Mouse (Mus musculus): ENCODE results near the gene Camta2. TPM values are rescaled to one million over a fixed set of nuclear protein-coding genes. Genes with fewer than 3 reads are reported as not detected.

Camta2 gene
- polyA plus RNA-seq, 1 experiment from 2014 or later, result 4.4 TPM

DNA sequence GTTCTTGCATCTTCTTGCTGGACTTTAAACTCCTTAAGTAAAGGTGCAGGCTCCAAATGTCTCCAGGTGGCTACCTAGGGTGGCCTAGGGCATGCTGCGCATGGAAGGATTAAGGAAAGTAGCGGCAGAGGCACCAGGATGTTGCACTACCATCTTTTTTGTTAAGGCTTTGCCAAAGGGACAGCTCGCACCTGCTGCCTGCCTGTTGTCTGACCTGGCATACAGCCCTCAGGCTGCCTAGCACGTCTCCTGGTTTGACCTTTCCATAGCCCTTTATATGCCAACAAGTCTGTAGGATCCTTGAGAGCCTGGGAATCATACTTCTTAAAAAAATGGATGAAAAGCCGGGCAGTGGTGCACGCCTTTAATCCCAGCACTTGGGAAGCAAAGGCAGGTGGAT, 44.9 kb downstream of the Camta2 start:
- ATAC-seq (replicated peaks; ENCODE audit: insufficient number of reproducible peaks, low FRiP score, low TSS enrichment, low read depth) (no peak), DNase-seq (ENCODE audit: low spot score) (no peak)
- Histone ChIP-seq H3K9me3 (replicated peaks; ENCODE audit: control insufficient read depth, low read length) (no peaks in the 10 kb centered on the region), H3K36me3 (replicated peaks; ENCODE audit: control insufficient read depth, insufficient read depth, low read depth, low read length) (no peaks in the 10 kb centered on the region; the same call in none of the 2 replicates), H3K4me3 (ENCODE audit: low read depth, low read length) (no peak overlapping the region), H3K4me2 (ENCODE audit: low read depth, low read length) (no peak overlapping the region), H3K4me1 (ENCODE audit: control insufficient read depth, insufficient read depth, low read length) (peaks cover 2% of the 10 kb centered on the region; the same call in 1 of the 2 replicates), H3K9ac (replicated peaks; ENCODE audit: low read length) (no peak overlapping the region), H3K27me3 (ENCODE audit: control insufficient read depth, insufficient read depth, low read length) (no peaks in the 10 kb centered on the region), H3K27ac (replicated peaks; ENCODE audit: low read depth, low read length) (no peak overlapping the region)
- WGBS, result 95% methylated on average over 6 of the region's 6 CpGs

DNA sequence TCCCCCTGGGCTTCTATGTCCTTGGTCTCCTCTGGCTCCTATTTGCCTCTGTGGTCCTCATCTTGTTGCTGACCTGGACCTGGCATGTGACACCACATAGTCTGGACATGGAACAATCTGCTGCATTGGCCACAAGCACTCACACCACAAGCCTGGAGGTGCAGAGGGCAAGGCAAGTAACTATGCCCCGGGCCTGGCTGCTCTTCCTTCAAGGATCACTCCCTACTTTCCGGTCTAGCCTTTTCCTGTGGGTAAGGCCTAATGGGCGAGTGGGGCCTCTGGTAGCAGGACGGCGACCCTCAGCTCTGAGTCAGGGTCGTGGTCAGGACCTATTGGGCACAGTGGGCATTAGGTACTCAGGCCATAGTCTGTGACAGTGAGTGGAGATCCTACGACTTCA, 46.7 kb downstream of the Camta2 start:
- 79% methylated on average over 7 of the region's 7 CpGs for WGBS
- no peaks in the 10 kb centered on the region; the same call in 1 of the 2 replicates for H3K4me1 ChIP-seq (ENCODE audit: control insufficient read depth, insufficient read depth, low read length)

DNA sequence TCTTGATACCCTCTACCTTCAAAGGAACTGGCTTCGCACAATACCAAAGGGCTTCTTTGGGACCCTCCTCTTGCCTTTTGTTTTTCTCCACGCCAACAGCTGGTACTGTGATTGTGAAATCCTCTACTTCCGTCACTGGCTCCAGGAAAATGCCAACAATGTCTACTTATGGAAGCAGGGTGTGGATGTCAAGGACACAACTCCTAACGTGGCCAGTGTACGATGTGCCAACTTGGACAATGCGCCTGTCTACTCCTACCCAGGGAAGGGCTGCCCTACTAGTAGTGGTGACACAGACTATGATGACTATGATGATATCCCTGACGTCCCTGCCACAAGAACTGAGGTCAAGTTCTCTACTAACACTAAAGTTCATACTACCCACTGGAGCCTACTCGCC, 47.9 kb downstream of the Camta2 start:
- H3K4me1 ChIP-seq (ENCODE audit: control insufficient read depth, insufficient read depth, low read length), result no peaks in the 10 kb centered on the region
- no peaks in the 10 kb centered on the region for H3K27me3 ChIP-seq (ENCODE audit: control insufficient read depth, insufficient read depth, low read length)
- no peak overlapping the region for H3K9ac ChIP-seq (replicated peaks; ENCODE audit: low read length)
- no peaks in the 10 kb centered on the region for H3K9me3 ChIP-seq (replicated peaks; ENCODE audit: control insufficient read depth, low read length)
- ATAC-seq (replicated peaks; ENCODE audit: insufficient number of reproducible peaks, low FRiP score, low TSS enrichment, low read depth) (no peak), DNase-seq (ENCODE audit: low spot score) (no peak)
- no peak overlapping the region for H3K27ac ChIP-seq (replicated peaks; ENCODE audit: low read depth, low read length)
- no peak overlapping the region for H3K4me3 ChIP-seq (ENCODE audit: low read depth, low read length)
- no peaks in the 10 kb centered on the region; the same call in none of the 2 replicates for H3K36me3 ChIP-seq (replicated peaks; ENCODE audit: control insufficient read depth, insufficient read depth, low read depth, low read length)
- 87% methylated on average over 8 of the region's 8 CpGs for WGBS
- H3K4me2 ChIP-seq (ENCODE audit: low read depth, low read length), result no peak overlapping the region

More for the DNA sequence above, 46.7 kb downstream of the Camta2 start:
- no peak overlapping the region for H3K4me2 ChIP-seq (ENCODE audit: low read depth, low read length)
- ATAC-seq (replicated peaks; ENCODE audit: insufficient number of reproducible peaks, low FRiP score, low TSS enrichment, low read depth), result no peak
- no peak overlapping the region for H3K9ac ChIP-seq (replicated peaks; ENCODE audit: low read length)
- no peaks in the 10 kb centered on the region for H3K9me3 ChIP-seq (replicated peaks; ENCODE audit: control insufficient read depth, low read length)
- no peaks in the 10 kb centered on the region; the same call in none of the 2 replicates for H3K36me3 ChIP-seq (replicated peaks; ENCODE audit: control insufficient read depth, insufficient read depth, low read depth, low read length)
- H3K27me3 ChIP-seq (ENCODE audit: control insufficient read depth, insufficient read depth, low read length), result no peaks in the 10 kb centered on the region
- H3K4me3 ChIP-seq (ENCODE audit: low read depth, low read length), result no peak overlapping the region
- no peak overlapping the region for H3K27ac ChIP-seq (replicated peaks; ENCODE audit: low read depth, low read length)
- DNase-seq (ENCODE audit: low spot score), result no peak

DNA sequence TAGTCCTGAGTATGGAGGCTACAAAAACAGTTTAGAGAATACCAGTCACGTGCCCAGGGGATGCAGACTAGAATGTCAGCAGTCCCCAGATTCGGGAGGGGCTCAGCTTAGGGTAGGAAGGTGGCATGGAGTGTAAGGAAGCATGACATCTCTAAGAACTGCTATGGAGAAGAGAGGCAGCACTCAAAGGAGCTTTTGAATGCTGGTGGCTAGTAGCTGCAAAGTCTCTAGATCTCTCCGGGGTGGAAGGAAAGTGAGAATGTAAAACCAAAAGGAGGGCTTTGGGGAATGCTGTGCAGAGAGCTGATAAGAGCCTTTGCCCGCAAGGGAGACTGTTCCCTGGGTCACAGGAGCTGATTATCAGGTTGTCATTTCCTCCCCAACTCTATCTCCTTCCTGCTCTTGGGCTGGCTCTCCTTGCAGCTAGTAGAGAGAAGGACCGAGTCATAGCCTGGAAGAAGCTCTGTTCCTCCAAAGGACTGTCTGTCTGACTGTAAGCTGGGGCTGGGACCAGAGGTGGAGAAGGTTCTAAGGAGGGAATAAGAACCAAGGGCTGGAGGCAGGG, 49.1 kb downstream of the Camta2 start, which contains the start of gene Gp1ba:
Gene Gp1ba, plus strand, starts transcription at position 409 of the 565 bp plus-strand sequence.
- ATAC-seq (replicated peaks; ENCODE audit: insufficient number of reproducible peaks, low FRiP score, low TSS enrichment, low read depth), result no peak
- no peak within 1 kb of the TSS for H3K27ac ChIP-seq (replicated peaks; ENCODE audit: low read depth, low read length)

DNA sequence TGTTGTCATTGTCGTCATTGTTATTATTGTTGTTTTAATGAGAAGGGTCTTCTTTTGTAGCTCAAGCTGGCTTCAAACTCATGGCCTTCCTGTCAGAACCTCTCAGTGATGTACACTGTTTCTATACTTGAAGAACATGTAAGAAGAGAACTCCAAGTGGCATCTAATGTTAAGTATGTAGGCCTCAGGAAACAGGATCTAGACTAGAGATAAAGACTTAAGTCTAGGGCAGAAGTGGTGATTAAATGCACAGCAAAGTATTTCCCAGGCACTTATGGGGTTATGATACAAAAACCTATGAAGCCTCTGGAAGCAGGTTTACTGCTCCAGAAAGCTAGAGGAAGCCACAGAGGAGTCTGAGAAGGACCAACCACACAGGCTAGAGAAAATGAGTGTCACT, 49.6 kb downstream of the Camta2 start:
- Histone ChIP-seq H3K9ac (replicated peaks; ENCODE audit: low read length) (no peak overlapping the region), H3K4me1 (ENCODE audit: control insufficient read depth, insufficient read depth, low read length) (no peaks in the 10 kb centered on the region), H3K9me3 (replicated peaks; ENCODE audit: control insufficient read depth, low read length) (no peaks in the 10 kb centered on the region), H3K36me3 (replicated peaks; ENCODE audit: control insufficient read depth, insufficient read depth, low read depth, low read length) (no peaks in the 10 kb centered on the region), H3K27me3 (ENCODE audit: control insufficient read depth, insufficient read depth, low read length) (no peaks in the 10 kb centered on the region), H3K4me2 (ENCODE audit: low read depth, low read length) (no peak overlapping the region), H3K4me3 (ENCODE audit: low read depth, low read length) (no peak overlapping the region), H3K27ac (replicated peaks; ENCODE audit: low read depth, low read length) (no peak overlapping the region)
- DNase-seq (ENCODE audit: low spot score) (no peak), ATAC-seq (replicated peaks; ENCODE audit: insufficient number of reproducible peaks, low FRiP score, low TSS enrichment, low read depth) (no peak)
- 88% methylated on average over 1 of the region's 1 CpGs for WGBS

More for the DNA sequence above, 49.1 kb downstream of the Camta2 start, which contains the start of gene Gp1ba:
- H3K4me1 ChIP-seq (ENCODE audit: control insufficient read depth, insufficient read depth, low read length), result no peaks in the 10 kb centered on the region
- H3K36me3 ChIP-seq (replicated peaks; ENCODE audit: control insufficient read depth, insufficient read depth, low read depth, low read length), result no peaks in the 10 kb centered on the region
- H3K4me2 ChIP-seq (ENCODE audit: low read depth, low read length), result no peak within 1 kb of the TSS
- no peak within 1 kb of the TSS for H3K9ac ChIP-seq (replicated peaks; ENCODE audit: low read length)
- no peak for DNase-seq (ENCODE audit: low spot score)
- no peaks in the 10 kb centered on the region for H3K9me3 ChIP-seq (replicated peaks; ENCODE audit: control insufficient read depth, low read length)
- no peaks in the 10 kb centered on the region for H3K27me3 ChIP-seq (ENCODE audit: control insufficient read depth, insufficient read depth, low read length)
- 55% methylated on average over 5 of the region's 5 CpGs for WGBS
- no peak within 1 kb of the TSS for H3K4me3 ChIP-seq (ENCODE audit: low read depth, low read length)

DNA sequence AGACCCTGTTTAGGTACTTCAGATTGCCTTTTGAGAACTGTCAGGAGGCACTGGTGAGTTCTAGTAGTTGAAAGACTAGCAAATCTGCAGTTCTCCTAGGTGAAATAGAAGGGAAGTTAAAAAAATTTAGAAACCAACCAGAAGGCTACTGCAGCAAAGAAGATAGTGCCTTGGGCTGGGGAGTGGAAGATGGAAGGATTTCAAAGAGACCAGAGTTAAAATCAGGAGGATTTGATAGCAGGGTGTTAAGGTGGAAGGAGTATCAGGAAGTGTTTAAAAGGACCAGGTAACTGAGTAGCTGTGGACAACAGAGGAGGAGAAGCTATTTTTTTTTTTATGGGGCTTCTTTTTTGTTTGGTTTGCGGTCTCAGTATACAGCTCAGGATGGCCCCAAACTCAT, 50.1 kb downstream of the Camta2 start:
- 100% methylated on average over 1 of the region's 1 CpGs for WGBS
- H3K27ac ChIP-seq (replicated peaks; ENCODE audit: low read depth, low read length), result no peak overlapping the region
- no peaks in the 10 kb centered on the region for H3K27me3 ChIP-seq (ENCODE audit: control insufficient read depth, insufficient read depth, low read length)
- no peak overlapping the region for H3K4me2 ChIP-seq (ENCODE audit: low read depth, low read length)
- no peaks in the 10 kb centered on the region for H3K4me1 ChIP-seq (ENCODE audit: control insufficient read depth, insufficient read depth, low read length)
- H3K9ac ChIP-seq (replicated peaks; ENCODE audit: low read length), result no peak overlapping the region
- no peaks in the 10 kb centered on the region for H3K9me3 ChIP-seq (replicated peaks; ENCODE audit: control insufficient read depth, low read length)
- H3K36me3 ChIP-seq (replicated peaks; ENCODE audit: control insufficient read depth, insufficient read depth, low read depth, low read length), result no peaks in the 10 kb centered on the region
- ATAC-seq (replicated peaks; ENCODE audit: insufficient number of reproducible peaks, low FRiP score, low TSS enrichment, low read depth) (no peak), DNase-seq (ENCODE audit: low spot score) (no peak)
- no peak overlapping the region for H3K4me3 ChIP-seq (ENCODE audit: low read depth, low read length)

DNA sequence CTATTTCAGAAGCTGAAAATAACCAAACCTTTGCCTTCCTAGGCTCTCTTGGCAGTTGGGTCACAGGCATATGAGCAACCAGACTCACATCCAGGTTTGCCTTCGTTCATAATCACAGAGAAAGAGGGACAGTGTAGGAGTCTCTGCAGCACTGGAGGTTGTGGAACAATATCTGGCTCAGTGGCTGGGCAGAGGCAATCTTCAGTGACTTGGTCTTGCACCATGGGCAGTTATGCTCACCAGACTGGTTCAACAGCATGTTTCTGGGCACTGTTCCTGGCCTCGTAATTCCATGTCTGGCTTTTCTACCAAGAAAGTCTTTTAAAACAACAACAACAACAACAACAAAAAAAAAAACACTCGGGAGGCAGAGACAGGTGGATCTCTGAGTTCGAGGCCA, 52.3 kb downstream of the Camta2 start:
- Histone ChIP-seq H3K9ac (replicated peaks; ENCODE audit: low read length) (no peak overlapping the region), H3K27me3 (ENCODE audit: control insufficient read depth, insufficient read depth, low read length) (no peaks in the 10 kb centered on the region), H3K4me3 (ENCODE audit: low read depth, low read length) (no peak overlapping the region), H3K4me2 (ENCODE audit: low read depth, low read length) (no peak overlapping the region), H3K9me3 (replicated peaks; ENCODE audit: control insufficient read depth, low read length) (no peaks in the 10 kb centered on the region), H3K36me3 (replicated peaks; ENCODE audit: control insufficient read depth, insufficient read depth, low read depth, low read length) (no peaks in the 10 kb centered on the region), H3K4me1 (ENCODE audit: control insufficient read depth, insufficient read depth, low read length) (no peaks in the 10 kb centered on the region), H3K27ac (replicated peaks; ENCODE audit: low read depth, low read length) (no peak overlapping the region)
- DNase-seq (ENCODE audit: low spot score) (no peak), ATAC-seq (replicated peaks; ENCODE audit: insufficient number of reproducible peaks, low FRiP score, low TSS enrichment, low read depth) (no peak)
- WGBS, result 81% methylated on average over 4 of the region's 4 CpGs

DNA sequence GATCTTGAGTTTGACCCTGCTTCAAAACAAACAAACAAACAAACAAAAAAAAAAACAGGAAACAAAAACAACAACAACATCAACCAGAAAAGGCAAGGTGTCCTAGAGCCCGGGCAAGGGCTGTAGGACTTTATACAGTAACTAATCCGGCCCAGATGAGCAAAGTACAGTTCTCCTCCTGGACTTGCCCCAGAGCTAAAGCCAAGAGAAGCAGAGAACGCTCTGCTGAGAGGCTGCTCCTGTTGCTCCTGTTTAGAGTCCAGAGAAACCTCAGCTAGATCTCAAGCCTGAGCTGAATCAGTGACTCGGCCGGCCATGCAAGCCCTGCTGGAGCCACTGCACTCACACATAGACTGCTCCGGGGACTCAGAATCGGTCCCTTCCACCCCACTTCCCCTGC, 57.8 kb downstream of the Camta2 start:
- no peaks in the 10 kb centered on the region for H3K9me3 ChIP-seq (replicated peaks; ENCODE audit: control insufficient read depth, low read length)
- H3K27me3 ChIP-seq (ENCODE audit: control insufficient read depth, insufficient read depth, low read length), result no peaks in the 10 kb centered on the region
- H3K9ac ChIP-seq (replicated peaks; ENCODE audit: low read length), result no peak overlapping the region
- no peaks in the 10 kb centered on the region for H3K36me3 ChIP-seq (replicated peaks; ENCODE audit: control insufficient read depth, insufficient read depth, low read depth, low read length)
- no peak overlapping the region for H3K4me3 ChIP-seq (ENCODE audit: low read depth, low read length)
- DNase-seq (ENCODE audit: low spot score) (no peak), ATAC-seq (replicated peaks; ENCODE audit: insufficient number of reproducible peaks, low FRiP score, low TSS enrichment, low read depth) (no peak)
- no peaks in the 10 kb centered on the region for H3K4me1 ChIP-seq (ENCODE audit: control insufficient read depth, insufficient read depth, low read length)
- WGBS, result 63% methylated on average over 7 of the region's 7 CpGs
- H3K27ac ChIP-seq (replicated peaks; ENCODE audit: low read depth, low read length), result no peak overlapping the region
- H3K4me2 ChIP-seq (ENCODE audit: low read depth, low read length), result no peak overlapping the region

Data from embryonic facial prominence, embryonic 11.5 days (tissue).